Comparison of ENCODE assay signal across 21 mouse cellular contexts in the genomic region with DNA sequence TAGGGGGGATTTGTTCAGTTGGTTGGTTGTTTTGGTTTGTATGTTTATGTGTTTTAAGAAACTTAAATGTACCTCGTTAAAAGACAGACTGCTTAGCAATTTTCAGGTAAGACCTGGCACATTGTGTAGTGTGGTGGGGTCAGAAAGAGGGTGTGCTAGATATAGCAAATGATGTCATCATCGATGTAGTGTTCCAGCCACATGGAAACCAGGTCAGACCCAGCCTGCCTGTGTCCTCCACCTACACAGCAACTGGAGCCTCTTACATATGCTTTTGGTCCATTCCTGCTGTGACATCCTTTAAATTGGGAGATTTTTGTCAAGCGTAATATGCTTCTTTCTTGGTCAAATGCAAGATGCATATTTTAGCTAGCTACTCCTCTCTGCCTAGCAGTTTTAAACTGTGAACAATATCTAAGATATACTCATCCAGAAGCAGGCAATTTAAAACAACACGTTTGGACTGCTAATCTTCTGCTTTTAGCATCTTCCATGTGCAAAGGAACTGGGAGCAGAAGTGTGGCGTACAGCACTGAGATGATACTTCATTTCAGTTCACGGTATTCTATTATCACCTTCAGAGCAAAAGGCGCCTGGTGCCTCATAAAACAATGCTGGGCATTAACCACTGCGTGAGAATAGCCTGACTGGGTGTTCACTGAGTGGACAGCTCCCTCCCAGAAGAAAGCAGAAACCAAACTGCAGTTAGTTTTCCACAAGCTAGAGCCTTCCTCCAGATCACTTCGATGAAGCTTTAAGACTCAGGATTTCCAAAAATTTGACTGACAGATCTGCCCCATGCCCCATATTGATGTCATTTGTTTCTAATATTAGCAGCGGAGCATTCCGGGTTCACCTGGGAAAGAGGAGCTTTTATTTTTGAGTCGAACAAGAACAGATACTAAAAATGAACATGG.
DNase-seq lines count a peak whose midpoint lies in the region; ATAC-seq and TF ChIP-seq lines count a peak whose summit lies in the region.
"Had no signal": no experiment of that assay in that cellular context is flagged by ENCODE, and none has a peak within 500 bp of the region (broad histone marks: within the 10 kb centered on the region; RNA-seq: fewer than 3 reads in every experiment).

No protein-coding gene starts in this region.

- H3K36me3 ChIP-seq in midbrain, postnatal 0 days (ENCODE audit: insufficient read depth, low read length): no peaks in the 10 kb centered on the region
- H3K36me3 ChIP-seq: embryonic facial prominence, embryonic 12.5 days; hindbrain, embryonic 15.5 days; limb, embryonic 10.5 days had no signal

- no peaks in the 10 kb centered on the region for H3K4me1 ChIP-seq in midbrain, postnatal 0 days (ENCODE audit: insufficient read depth, low read length)
- H3K4me1 ChIP-seq: embryonic facial prominence, embryonic 12.5 days; hindbrain, embryonic 15.5 days; limb, embryonic 10.5 days had no signal

- ATAC-seq in frontal cortex, adult (ENCODE audit: low TSS enrichment): peak; percentile 91
- ATAC-seq in midbrain, postnatal 0 days (ENCODE audit: low FRiP score): no peak
- ATAC-seq: forebrain, embryonic 16.5 days had no signal

- TF ChIP-seq CTCF in layer of hippocampus, adult 2 months (conservative IDR thresholded peaks at IDR 0.05): no peak
- no peak for TF ChIP-seq CTCF in midbrain, postnatal 0 days (IDR thresholded peaks at IDR 0.05)

- 84% methylated on average over 12 of the region's 12 CpGs for WGBS in midbrain, postnatal 0 days

- no peak overlapping the region for H3K4me2 ChIP-seq in midbrain, postnatal 0 days (ENCODE audit: low read depth, low read length, poor library complexity, severe bottlenecking)
- H3K4me2 ChIP-seq: embryonic facial prominence, embryonic 12.5 days; hindbrain, embryonic 15.5 days; liver, embryonic 11.5 days; midbrain, embryonic 11.5 days had no signal

- DNase-seq in frontal cortex, postnatal 10 days (ENCODE audit: low spot score in 2 of 2): no peak
- no peak for DNase-seq in layer of hippocampus, adult 2 months (ENCODE audit: low spot score in 2 of 2)
- DNase-seq in layer of hippocampus, adult 8-10 months (ENCODE audit: low spot score in 2 of 2): no peak
- peak; percentile 27 for DNase-seq in cerebellum, adult 11 months
- DNase-seq in cerebellum, postnatal 25 days: peak; percentile 62 to 63
- DNase-seq in thymus, postnatal 25 days: no peak
- DNase-seq in midbrain, postnatal 0 days (ENCODE audit: low spot score): no peak
- DNase-seq: adrenal gland, adult 8-10 months; kidney, adult 11 months; kidney, postnatal 10 days; lung, adult 2 months; thymus, adult 2 months had no signal

- no peaks in the 10 kb centered on the region for H3K9me3 ChIP-seq in midbrain, postnatal 0 days (ENCODE audit: low read length)
- H3K9me3 ChIP-seq: embryonic facial prominence, embryonic 12.5 days; hindbrain, embryonic 15.5 days; limb, embryonic 10.5 days had no signal

- H3K4me3 ChIP-seq in layer of hippocampus, adult 2 months: no peak overlapping the region
- H3K4me3 ChIP-seq in midbrain, postnatal 0 days (ENCODE audit: low read depth, low read length): no peak overlapping the region
- H3K4me3 ChIP-seq: embryonic facial prominence, embryonic 12.5 days; hindbrain, embryonic 15.5 days; limb, embryonic 10.5 days had no signal

- no peaks in the 10 kb centered on the region for H3K27me3 ChIP-seq in midbrain, postnatal 0 days (ENCODE audit: insufficient read depth, low read length)
- H3K27me3 ChIP-seq: CH12.LX; embryonic facial prominence, embryonic 12.5 days; hindbrain, embryonic 15.5 days had no signal

- no peak overlapping the region for H3K9ac ChIP-seq in midbrain, postnatal 0 days (replicated peaks; ENCODE audit: low read length, poor library complexity, severe bottlenecking)
- H3K9ac ChIP-seq: embryonic facial prominence, embryonic 12.5 days; hindbrain, embryonic 15.5 days had no signal

- H3K27ac ChIP-seq in layer of hippocampus, adult 2 months: peak overlapping the region; percentile 41; the same call in 1 of the 2 replicates
- H3K27ac ChIP-seq in midbrain, postnatal 0 days (ENCODE audit: low read depth, low read length): no peak overlapping the region
- H3K27ac ChIP-seq: embryonic facial prominence, embryonic 12.5 days; hindbrain, embryonic 15.5 days; limb, embryonic 10.5 days; macrophage had no signal

Comparison
In these comparisons a context has a peak if more than half of its experiments do, and no peak if none do; other contexts are left out.
1. DNase-seq: peak in cerebellum, adult 11 months (single experiment) and cerebellum, postnatal 25 days (2 of 2); none in frontal cortex, postnatal 10 days (0 of 2), layer of hippocampus, adult 2 months (0 of 2), layer of hippocampus, adult 8-10 months (0 of 2), thymus, postnatal 25 days (single experiment) and midbrain, postnatal 0 days (single experiment).